Mouse (Mus musculus) G1E (cell line): ENCODE data around the gene Fam174b.

ENCODE experiments used
- CTCF ChIP-seq: IDR thresholded peaks from 2 replicates; pipeline ENCODE4 v1.5.1; 2012; ENCODE audit warnings: low read depth, low read length, inconsistent platforms, mixed read lengths
- GATA1 ChIP-seq: IDR thresholded peaks from 2 replicates; pipeline ENCODE4 v1.6.1; 2012; ENCODE audit warnings: borderline replicate concordance, low read length, inconsistent platforms, mixed read lengths
- GATA2 ChIP-seq: IDR thresholded peaks from 2 replicates; pipeline ENCODE4 v1.6.1; 2012; ENCODE audit warnings: low read depth, low read length, inconsistent platforms, borderline replicate concordance
- POLR2AphosphoS5 ChIP-seq: IDR thresholded peaks from 2 replicates; pipeline ENCODE4 v1.6.1; 2012; ENCODE audit warnings: low read depth, low read length, inconsistent platforms; ENCODE audit not compliant: insufficient replicate concordance
- TAL1 ChIP-seq: conservative IDR thresholded peaks from 2 replicates; pipeline ENCODE4 v1.6.1; 2012; ENCODE audit warnings: low read depth, low read length, inconsistent platforms, mixed read lengths

DNA sequence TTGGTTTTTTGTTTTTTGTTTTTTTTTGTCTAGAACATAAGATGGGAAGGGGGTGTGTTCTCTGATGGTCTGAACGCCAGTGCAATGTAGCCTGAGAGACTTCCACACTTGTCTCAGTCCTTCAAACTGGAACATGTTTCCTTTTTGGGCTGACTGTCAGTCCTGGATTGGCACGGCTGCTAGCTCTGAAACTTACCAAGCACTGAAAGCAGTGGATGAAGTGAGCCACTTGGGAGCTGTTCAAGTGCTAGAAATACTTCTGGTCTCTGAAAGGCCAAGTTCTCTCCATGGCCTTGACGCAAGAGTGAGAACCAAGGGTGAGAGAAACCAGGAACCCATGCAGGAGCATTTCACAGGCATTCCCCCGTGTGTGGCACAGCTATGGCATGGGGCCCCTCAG lies 29.1 kb downstream of the Fam174b start:
- TF ChIP-seq CTCF (no peak), GATA1 (no peak), TAL1 (no peak), GATA2 (no peak), POLR2AphosphoS5 (no peak)
